Mouse (Mus musculus) lung, postnatal 25 days (tissue): ENCODE measurements at regions not wholly inside any gene's neighbourhood (a gene's known extent, or its start where the extent isn't known, plus 50 kb on each side); places are given as distances from the start of the nearest gene placed in this dataset.

Source experiments
- DNase-seq: peaks from one replicate; pipeline ENCODE4 v3.0.0; 2022; ENCODE audit warnings: low spot score

- DNase-seq, result no peak
Measured at GRCm38 (mm10) chr9:49873550-49873949, 74.8 kb upstream of the Ncam1 start.

GRCm38 (mm10) chr9:49851522-49851921 lies 52.8 kb upstream of the Ncam1 start:
- no peak for DNase-seq

DNA sequence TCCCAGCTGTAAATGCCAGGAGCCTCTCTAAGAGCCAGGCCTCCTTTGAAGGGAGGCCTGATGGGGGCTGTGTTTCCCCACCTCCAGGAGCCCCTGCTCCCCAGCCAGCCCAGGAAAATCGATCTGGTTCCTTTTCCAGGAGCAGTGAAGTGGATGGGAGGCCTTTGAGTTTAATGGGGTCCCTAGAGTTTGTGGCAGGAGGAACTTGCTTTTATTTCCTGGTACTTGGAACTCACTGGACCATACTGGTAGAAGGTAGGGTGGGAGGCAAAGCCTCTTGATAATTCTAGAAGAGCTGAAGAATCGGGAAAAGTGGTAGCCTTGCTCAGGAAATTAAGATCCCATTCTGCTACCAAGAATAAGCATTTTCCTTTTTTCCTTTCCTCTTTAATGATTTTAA lies 50.7 kb upstream of the Ncam1 start:
- DNase-seq, result no peak

DNA sequence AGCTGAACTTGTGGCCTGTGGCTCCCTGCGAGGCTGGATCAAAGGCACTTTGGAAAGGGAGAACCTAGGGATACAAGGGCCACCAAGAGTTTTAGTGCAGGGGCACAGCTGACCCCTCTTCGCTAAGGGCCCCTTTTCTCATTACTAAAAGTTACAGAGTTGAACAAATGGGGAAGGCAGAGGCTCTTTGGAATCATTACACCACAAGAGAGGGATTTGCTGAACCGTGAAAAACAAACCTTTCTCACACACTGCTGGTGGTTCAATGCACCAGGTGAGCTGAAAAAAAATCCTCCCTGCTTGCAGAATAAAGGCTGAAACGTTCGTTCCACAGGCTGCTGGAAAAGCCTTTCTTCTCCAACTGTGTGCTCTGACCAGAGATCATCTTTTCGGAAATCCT lies 50.2 kb upstream of the Ncam1 start:
- DNase-seq, result no peak
